Mouse (Mus musculus): ENCODE measurements around the gene Tmem33. TPM values are rescaled to one million over a fixed set of nuclear protein-coding genes. Genes with fewer than 3 reads are reported as not detected.

Tmem33 gene
- polyA plus RNA-seq, 1 experiment from 2014 or later = 117 TPM

- no peaks in the 10 kb centered on the region for H3K4me1 ChIP-seq (replicated peaks; ENCODE audit: control insufficient read depth, insufficient read depth, low read length)
Measured at GRCm38 (mm10) chr5:67238303-67238702, 22.1 kb upstream of the Tmem33 start.

GRCm38 (mm10) chr5:67241713-67242112, 18.7 kb upstream of the Tmem33 start:
- WGBS = 72% methylated on average over 6 of the region's 6 CpGs
- Histone ChIP-seq H3K4me1 (replicated peaks; ENCODE audit: control insufficient read depth, insufficient read depth, low read length) (no peaks in the 10 kb centered on the region), H3K4me2 (ENCODE audit: low read depth, low read length, severe bottlenecking) (no peak overlapping the region), H3K4me3 (ENCODE audit: low read depth, low read length) (no peak overlapping the region), H3K36me3 (ENCODE audit: control insufficient read depth, insufficient read depth, low read length) (no peaks in the 10 kb centered on the region), H3K27me3 (ENCODE audit: control insufficient read depth, insufficient read depth, low read length) (no peaks in the 10 kb centered on the region), H3K9ac (ENCODE audit: low read length) (no peak overlapping the region), H3K9me3 (ENCODE audit: control insufficient read depth, low read length) (no peaks in the 10 kb centered on the region), H3K27ac (ENCODE audit: low read depth, low read length) (no peak overlapping the region)
- no peak for DNase-seq (ENCODE audit: low spot score)
- no peak for ATAC-seq (replicated peaks; ENCODE audit: low FRiP score)

More at GRCm38 (mm10) chr5:67238303-67238702, 22.1 kb upstream of the Tmem33 start:
- Histone ChIP-seq H3K27me3 (ENCODE audit: control insufficient read depth, insufficient read depth, low read length) (peaks cover 15% of the 10 kb centered on the region), H3K4me3 (ENCODE audit: low read depth, low read length) (no peak overlapping the region), H3K9ac (ENCODE audit: low read length) (no peak overlapping the region), H3K36me3 (ENCODE audit: control insufficient read depth, insufficient read depth, low read length) (no peaks in the 10 kb centered on the region), H3K27ac (ENCODE audit: low read depth, low read length) (no peak overlapping the region), H3K9me3 (ENCODE audit: control insufficient read depth, low read length) (no peaks in the 10 kb centered on the region), H3K4me2 (ENCODE audit: low read depth, low read length, severe bottlenecking) (no peak overlapping the region)
- DNase-seq (ENCODE audit: low spot score) (no peak), ATAC-seq (replicated peaks; ENCODE audit: low FRiP score) (no peak)
- WGBS = 0% methylated on average over 1 of the region's 1 CpGs

DNA sequence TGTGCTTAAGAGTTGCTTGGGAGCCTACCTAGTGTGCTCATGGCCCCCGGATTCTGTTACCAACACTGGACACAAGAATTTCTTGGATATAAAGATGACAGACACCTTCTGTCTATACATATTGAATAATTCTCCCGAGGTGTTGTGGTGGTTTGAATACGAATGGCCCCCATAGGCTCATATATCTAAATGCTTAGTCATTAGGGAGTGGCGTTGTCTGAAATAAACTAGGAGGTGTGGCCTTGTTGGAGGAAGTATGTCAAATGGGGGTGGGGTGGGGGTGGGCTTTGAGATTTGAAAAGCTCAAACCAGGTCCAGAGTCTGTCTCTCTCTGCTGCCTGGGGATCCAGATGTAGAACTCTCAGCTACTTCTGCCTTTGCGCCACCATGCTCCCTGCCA, 17.1 kb upstream of the Tmem33 start:
- no peaks in the 10 kb centered on the region for H3K36me3 ChIP-seq (ENCODE audit: control insufficient read depth, insufficient read depth, low read length)
- no peaks in the 10 kb centered on the region for H3K9me3 ChIP-seq (ENCODE audit: control insufficient read depth, low read length)
- H3K27ac ChIP-seq (ENCODE audit: low read depth, low read length) = no peak overlapping the region
- H3K4me1 ChIP-seq (replicated peaks; ENCODE audit: control insufficient read depth, insufficient read depth, low read length) = no peaks in the 10 kb centered on the region
- no peak for DNase-seq (ENCODE audit: low spot score)
- no peak overlapping the region for H3K9ac ChIP-seq (ENCODE audit: low read length)
- H3K4me2 ChIP-seq (ENCODE audit: low read depth, low read length, severe bottlenecking) = no peak overlapping the region
- ATAC-seq (replicated peaks; ENCODE audit: low FRiP score) = no peak
- WGBS = 92% methylated on average over 5 of the region's 5 CpGs
- H3K4me3 ChIP-seq (ENCODE audit: low read depth, low read length) = no peak overlapping the region
- H3K27me3 ChIP-seq (ENCODE audit: control insufficient read depth, insufficient read depth, low read length) = no peaks in the 10 kb centered on the region

DNA sequence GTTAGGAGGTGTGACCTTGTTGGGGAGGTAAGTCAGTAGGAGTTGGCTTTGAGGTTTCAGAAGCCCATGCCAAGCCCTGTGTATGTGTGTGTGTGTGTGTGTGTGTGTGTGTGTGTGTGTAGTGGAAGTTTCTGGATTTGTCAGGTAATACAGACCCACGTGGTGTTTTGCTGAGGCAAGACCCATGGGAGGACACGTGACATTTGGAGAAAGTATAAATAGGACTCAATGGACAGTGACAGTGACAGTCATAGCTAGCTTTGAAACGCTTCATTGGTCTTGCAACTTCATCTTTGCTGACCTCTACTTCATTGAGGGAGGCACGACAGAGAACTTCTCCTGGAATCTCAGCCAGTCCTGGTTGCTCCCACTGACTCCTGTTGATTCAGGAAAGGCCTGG, 8.1 kb upstream of the Tmem33 start:
- no peak overlapping the region for H3K4me3 ChIP-seq (ENCODE audit: low read depth, low read length)
- H3K36me3 ChIP-seq (ENCODE audit: control insufficient read depth, insufficient read depth, low read length) = no peaks in the 10 kb centered on the region
- H3K9me3 ChIP-seq (ENCODE audit: control insufficient read depth, low read length) = no peaks in the 10 kb centered on the region
- no peak overlapping the region for H3K4me2 ChIP-seq (ENCODE audit: low read depth, low read length, severe bottlenecking)
- WGBS = 84% methylated on average over 4 of the region's 4 CpGs
- no peaks in the 10 kb centered on the region for H3K27me3 ChIP-seq (ENCODE audit: control insufficient read depth, insufficient read depth, low read length)
- no peak for ATAC-seq (replicated peaks; ENCODE audit: low FRiP score)
- no peak overlapping the region for H3K9ac ChIP-seq (ENCODE audit: low read length)
- H3K4me1 ChIP-seq (replicated peaks; ENCODE audit: control insufficient read depth, insufficient read depth, low read length) = no peaks in the 10 kb centered on the region
- H3K27ac ChIP-seq (ENCODE audit: low read depth, low read length) = no peak overlapping the region
- DNase-seq (ENCODE audit: low spot score) = no peak

GRCm38 (mm10) chr5:67255664-67256063, 4.7 kb upstream of the Tmem33 start:
- H3K27ac ChIP-seq (ENCODE audit: low read depth, low read length) = no peak overlapping the region
- no peaks in the 10 kb centered on the region for H3K36me3 ChIP-seq (ENCODE audit: control insufficient read depth, insufficient read depth, low read length)
- no peaks in the 10 kb centered on the region for H3K4me1 ChIP-seq (replicated peaks; ENCODE audit: control insufficient read depth, insufficient read depth, low read length)
- H3K4me2 ChIP-seq (ENCODE audit: low read depth, low read length, severe bottlenecking) = no peak overlapping the region
- WGBS = 75% methylated on average over 8 of the region's 8 CpGs
- H3K4me3 ChIP-seq (ENCODE audit: low read depth, low read length) = no peak overlapping the region
- no peak for DNase-seq (ENCODE audit: low spot score)
- no peaks in the 10 kb centered on the region for H3K9me3 ChIP-seq (ENCODE audit: control insufficient read depth, low read length)
- no peak for ATAC-seq (replicated peaks; ENCODE audit: low FRiP score)
- no peaks in the 10 kb centered on the region for H3K27me3 ChIP-seq (ENCODE audit: control insufficient read depth, insufficient read depth, low read length)
- H3K9ac ChIP-seq (ENCODE audit: low read length) = no peak overlapping the region

DNA sequence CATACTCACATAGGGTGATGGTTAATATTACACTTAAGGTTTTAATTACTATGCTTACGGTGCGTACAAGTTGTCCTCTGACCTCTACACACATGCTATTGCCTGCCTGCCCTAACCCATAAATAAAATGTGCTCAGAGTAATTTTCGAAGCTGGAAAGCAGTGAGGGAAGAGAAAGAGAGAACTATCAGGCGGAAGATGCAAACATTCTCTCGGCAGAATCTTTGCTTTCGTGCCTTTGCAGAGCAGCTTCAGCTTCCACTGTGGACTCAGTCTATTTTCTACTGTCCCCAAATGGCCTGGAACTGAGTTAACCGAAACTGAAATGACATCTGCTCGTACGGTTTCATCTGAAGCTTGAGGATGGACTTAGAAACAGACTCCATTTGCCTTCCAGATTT, 1.9 kb upstream of the Tmem33 start:
- no peaks in the 10 kb centered on the region; the same call in 1 of the 2 replicates for H3K4me1 ChIP-seq (replicated peaks; ENCODE audit: control insufficient read depth, insufficient read depth, low read length)
- H3K9ac ChIP-seq (ENCODE audit: low read length) = no peak overlapping the region
- WGBS = 87% methylated on average over 9 of the region's 9 CpGs
- no peaks in the 10 kb centered on the region for H3K27me3 ChIP-seq (ENCODE audit: control insufficient read depth, insufficient read depth, low read length)
- H3K4me2 ChIP-seq (ENCODE audit: low read depth, low read length, severe bottlenecking) = no peak overlapping the region
- H3K36me3 ChIP-seq (ENCODE audit: control insufficient read depth, insufficient read depth, low read length) = no peaks in the 10 kb centered on the region
- H3K27ac ChIP-seq (ENCODE audit: low read depth, low read length) = no peak overlapping the region
- DNase-seq (ENCODE audit: low spot score) (no peak), ATAC-seq (replicated peaks; ENCODE audit: low FRiP score) (no peak)
- H3K9me3 ChIP-seq (ENCODE audit: control insufficient read depth, low read length) = no peaks in the 10 kb centered on the region
- H3K4me3 ChIP-seq (ENCODE audit: low read depth, low read length) = no peak overlapping the region

DNA sequence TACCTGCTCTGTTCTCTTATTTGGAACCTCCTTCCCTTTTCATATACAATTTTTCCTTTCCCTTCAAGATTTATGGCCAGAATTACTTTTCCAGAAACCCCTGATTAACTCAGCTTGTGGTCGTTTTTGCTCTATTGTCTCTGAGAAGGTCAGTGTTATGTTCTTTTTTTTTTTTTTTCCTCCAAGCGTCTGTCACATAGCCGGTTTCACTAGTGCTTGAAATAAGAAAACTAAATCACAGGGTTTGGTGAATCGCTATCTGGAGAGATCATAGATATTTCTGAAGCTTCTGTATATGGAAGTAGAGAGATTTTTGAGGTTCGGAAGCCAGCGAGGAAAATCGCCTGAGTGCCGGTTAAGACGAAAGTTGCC, 220 bp upstream of the Tmem33 start:
- DNase-seq (ENCODE audit: low spot score) (no peak), ATAC-seq (replicated peaks; ENCODE audit: low FRiP score) (no peak)
- H3K9me3 ChIP-seq (ENCODE audit: control insufficient read depth, low read length) = no peaks in the 10 kb centered on the region
- H3K27me3 ChIP-seq (ENCODE audit: control insufficient read depth, insufficient read depth, low read length) = no peaks in the 10 kb centered on the region
- peak overlapping the region; percentile 30; the same call in 1 of the 2 replicates for H3K9ac ChIP-seq (ENCODE audit: low read length)
- WGBS = under 1% methylated on average over 9 of the region's 9 CpGs
- H3K36me3 ChIP-seq (ENCODE audit: control insufficient read depth, insufficient read depth, low read length) = peaks cover 1% of the 10 kb centered on the region; the same call in 1 of the 2 replicates
- no peak overlapping the region; the same call in 1 of the 2 replicates for H3K27ac ChIP-seq (ENCODE audit: low read depth, low read length)
- H3K4me2 ChIP-seq (ENCODE audit: low read depth, low read length, severe bottlenecking) = peak overlapping the region; percentile 74
- H3K4me3 ChIP-seq (ENCODE audit: low read depth, low read length) = peak overlapping the region; percentile 83
- H3K4me1 ChIP-seq (replicated peaks; ENCODE audit: control insufficient read depth, insufficient read depth, low read length) = no peaks in the 10 kb centered on the region; the same call in 1 of the 2 replicates

- H3K27ac ChIP-seq (ENCODE audit: low read depth, low read length) = no peak overlapping the region
- no peaks in the 10 kb centered on the region for H3K27me3 ChIP-seq (ENCODE audit: control insufficient read depth, insufficient read depth, low read length)
- H3K4me2 ChIP-seq (ENCODE audit: low read depth, low read length, severe bottlenecking) = no peak overlapping the region
- H3K4me3 ChIP-seq (ENCODE audit: low read depth, low read length) = no peak overlapping the region
- H3K4me1 ChIP-seq (replicated peaks; ENCODE audit: control insufficient read depth, insufficient read depth, low read length) = no peaks in the 10 kb centered on the region; the same call in 1 of the 2 replicates
- H3K9me3 ChIP-seq (ENCODE audit: control insufficient read depth, low read length) = no peaks in the 10 kb centered on the region
- DNase-seq (ENCODE audit: low spot score) = no peak
- ATAC-seq (replicated peaks; ENCODE audit: low FRiP score) = no peak
- 93% methylated on average over 7 of the region's 7 CpGs for WGBS
- H3K9ac ChIP-seq (ENCODE audit: low read length) = no peak overlapping the region
- peaks cover 16% of the 10 kb centered on the region for H3K36me3 ChIP-seq (ENCODE audit: control insufficient read depth, insufficient read depth, low read length)
Measured at GRCm38 (mm10) chr5:67262964-67263363, 2.6 kb downstream of the Tmem33 start.

GRCm38 (mm10) chr5:67266106-67266505, 5.7 kb downstream of the Tmem33 start:
- no peaks in the 10 kb centered on the region; the same call in 1 of the 2 replicates for H3K4me1 ChIP-seq (replicated peaks; ENCODE audit: control insufficient read depth, insufficient read depth, low read length)
- no peak overlapping the region for H3K4me3 ChIP-seq (ENCODE audit: low read depth, low read length)
- no peak overlapping the region for H3K4me2 ChIP-seq (ENCODE audit: low read depth, low read length, severe bottlenecking)
- no peak for ATAC-seq (replicated peaks; ENCODE audit: low FRiP score)
- no peak for DNase-seq (ENCODE audit: low spot score)
- H3K9me3 ChIP-seq (ENCODE audit: control insufficient read depth, low read length) = no peaks in the 10 kb centered on the region
- H3K36me3 ChIP-seq (ENCODE audit: control insufficient read depth, insufficient read depth, low read length) = peaks cover 16% of the 10 kb centered on the region
- H3K9ac ChIP-seq (ENCODE audit: low read length) = no peak overlapping the region
- H3K27me3 ChIP-seq (ENCODE audit: control insufficient read depth, insufficient read depth, low read length) = no peaks in the 10 kb centered on the region
- WGBS = 82% methylated on average over 1 of the region's 1 CpGs
- H3K27ac ChIP-seq (ENCODE audit: low read depth, low read length) = no peak overlapping the region

Data from forebrain, embryonic 11.5 days (tissue).